Mouse (Mus musculus): ENCODE data around the gene Gm10188.

DNA sequence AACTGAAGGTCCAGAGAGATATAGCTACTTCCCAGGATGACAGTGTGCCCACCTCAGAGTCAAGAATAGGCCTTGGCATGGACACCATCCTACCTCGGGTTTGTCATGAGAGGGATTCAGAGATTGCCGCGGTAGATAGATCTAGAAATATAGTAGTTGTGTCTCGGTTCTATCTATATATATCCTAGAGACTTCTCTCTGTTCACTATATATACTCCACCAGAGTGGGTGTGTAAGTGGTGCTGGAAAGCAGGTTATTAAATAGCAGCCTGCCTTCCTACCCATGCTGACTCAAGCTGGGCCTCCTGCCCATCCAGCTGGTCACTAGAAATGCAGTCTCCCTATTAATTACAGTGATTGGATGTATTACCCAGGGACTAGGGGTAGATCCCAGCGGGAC is 26.8 kb downstream of the Gm10188 start:
- TF ChIP-seq POLR2A (IDR thresholded peaks at IDR 0.05; ENCODE audit: insufficient read depth, low read length) = no peak
- TF ChIP-seq CTCF (IDR thresholded peaks at IDR 0.05; ENCODE audit: low read depth, low read length) = no peak

All from ES-Bruce4 (cell line).